ENCODE assay signal across 8 mouse cellular contexts in genomic region chr11:54067318-54067995, GRCm38 (mm10). TPM values are rescaled to one million over a fixed set of nuclear protein-coding genes. Genes with fewer than 3 reads are reported as not detected.
A peak's percentile ranks its signal among the peaks of the same experiment; 100 is the strongest.
DNase-seq lines count a peak whose midpoint lies in the region; ATAC-seq lines count a peak whose summit lies in the region.

No protein-coding gene starts in this region.

- peak overlapping the region; percentile 53; the same call in 1 of the 2 replicates for H3K4me3 ChIP-seq in kidney, embryonic 14.5 days (ENCODE audit: low read length)
- peak overlapping the region; percentile 63 for H3K4me3 ChIP-seq in forebrain, embryonic 12.5 days (replicated peaks)
- H3K4me3 ChIP-seq in intestine, embryonic 16.5 days (ENCODE audit: low read length): peak overlapping the region; percentile 63
- peak overlapping the region; percentile 58 for H3K4me3 ChIP-seq in midbrain, embryonic 13.5 days (replicated peaks)

- no peaks in the 10 kb centered on the region for H3K36me3 ChIP-seq in kidney, embryonic 14.5 days (ENCODE audit: control insufficient read depth, insufficient read depth, low read length)
- no peaks in the 10 kb centered on the region for H3K36me3 ChIP-seq in forebrain, embryonic 12.5 days (replicated peaks)
- H3K36me3 ChIP-seq in intestine, embryonic 16.5 days (ENCODE audit: control insufficient read depth, insufficient read depth, low read length): no peaks in the 10 kb centered on the region
- H3K36me3 ChIP-seq in midbrain, embryonic 13.5 days: no peaks in the 10 kb centered on the region

- ATAC-seq in kidney, embryonic 14.5 days (ENCODE audit: low FRiP score, low TSS enrichment): peak; percentile 32; the same call in 1 of the 2 replicates
- no peak for ATAC-seq in forebrain, embryonic 12.5 days (ENCODE audit: low FRiP score)
- ATAC-seq in intestine, embryonic 16.5 days: no peak
- 0 out of 2 replicates have a peak, but pooled peaks have one; percentile 10 for ATAC-seq in midbrain, embryonic 13.5 days

- H3K4me2 ChIP-seq in kidney, embryonic 14.5 days (replicated peaks; ENCODE audit: low read depth, low read length): peak overlapping the region; percentile 84
- peak overlapping the region; percentile 86 for H3K4me2 ChIP-seq in forebrain, embryonic 12.5 days
- H3K4me2 ChIP-seq in intestine, embryonic 16.5 days (ENCODE audit: low read depth, low read length): peak overlapping the region; percentile 79
- peak overlapping the region; percentile 94 for H3K4me2 ChIP-seq in midbrain, embryonic 13.5 days (replicated peaks)

- peak overlapping the region; percentile 60 for H3K9ac ChIP-seq in kidney, embryonic 14.5 days (ENCODE audit: low read depth, low read length)
- peak overlapping the region; percentile 71; the same call in 1 of the 2 replicates for H3K9ac ChIP-seq in forebrain, embryonic 12.5 days
- H3K9ac ChIP-seq in intestine, embryonic 16.5 days (ENCODE audit: low read depth, low read length): peak overlapping the region; percentile 79
- peak overlapping the region; percentile 75 for H3K9ac ChIP-seq in midbrain, embryonic 13.5 days (replicated peaks)

- H3K9me3 ChIP-seq in kidney, embryonic 14.5 days (ENCODE audit: control insufficient read depth, low read length): no peaks in the 10 kb centered on the region
- H3K9me3 ChIP-seq in forebrain, embryonic 12.5 days: no peaks in the 10 kb centered on the region
- H3K9me3 ChIP-seq in intestine, embryonic 16.5 days (ENCODE audit: control insufficient read depth, low read length): no peaks in the 10 kb centered on the region
- H3K9me3 ChIP-seq in midbrain, embryonic 13.5 days: no peaks in the 10 kb centered on the region

- H3K27me3 ChIP-seq in kidney, embryonic 14.5 days (ENCODE audit: control insufficient read depth, insufficient read depth, low read length): no peaks in the 10 kb centered on the region
- H3K27me3 ChIP-seq in forebrain, embryonic 12.5 days: peaks cover 13% of the 10 kb centered on the region
- no peaks in the 10 kb centered on the region for H3K27me3 ChIP-seq in intestine, embryonic 16.5 days (replicated peaks; ENCODE audit: control insufficient read depth, insufficient read depth, low read length)
- H3K27me3 ChIP-seq in midbrain, embryonic 13.5 days: peaks cover 9% of the 10 kb centered on the region

- peak overlapping the region; percentile 49; the same call in 1 of the 2 replicates for H3K27ac ChIP-seq in kidney, embryonic 14.5 days (ENCODE audit: low read depth, low read length)
- H3K27ac ChIP-seq in forebrain, embryonic 12.5 days: no peak overlapping the region
- peak overlapping the region; percentile 47 for H3K27ac ChIP-seq in intestine, embryonic 16.5 days (ENCODE audit: low read length)
- H3K27ac ChIP-seq in midbrain, embryonic 13.5 days: no peak overlapping the region

- 21% methylated on average over 12 of the region's 12 CpGs for WGBS in kidney, embryonic 14.5 days
- WGBS in forebrain, embryonic 12.5 days: 30% methylated on average over 12 of the region's 12 CpGs
- WGBS in intestine, embryonic 16.5 days: 30% methylated on average over 12 of the region's 12 CpGs
- WGBS in midbrain, embryonic 13.5 days: 27% methylated on average over 12 of the region's 12 CpGs

- no peak for DNase-seq in kidney, postnatal 36 days
- DNase-seq in urinary bladder, postnatal 25 days (ENCODE audit: low spot score): no peak
- DNase-seq in urinary bladder, adult 18-20 months (ENCODE audit: low spot score in 2 of 2): no peak
- DNase-seq in cerebellum, adult 18-20 months: no peak

- peaks cover 33% of the 10 kb centered on the region for H3K4me1 ChIP-seq in kidney, embryonic 14.5 days (ENCODE audit: control insufficient read depth, insufficient read depth, low read length)
- peaks cover 29% of the 10 kb centered on the region for H3K4me1 ChIP-seq in forebrain, embryonic 12.5 days
- H3K4me1 ChIP-seq in intestine, embryonic 16.5 days (ENCODE audit: control insufficient read depth, insufficient read depth, low read length): peaks cover 27% of the 10 kb centered on the region
- H3K4me1 ChIP-seq in midbrain, embryonic 13.5 days (replicated peaks): peaks cover 25% of the 10 kb centered on the region

RNA-seq across cellular contexts. Expression of gene Pdlim4, which starts 1.4 kb away (rescaled TPM):
- 52.1 and 54.6 TPM in 2 replicates for polyA plus RNA-seq in kidney, embryonic 14.5 days (2014; fragmentation: Nextera tagmentation; extraction: Ambion mirVana)
- 38.2 and 43.8 TPM in 2 replicates for polyA plus RNA-seq in forebrain, embryonic 12.5 days (2016; fragmentation: Nextera tagmentation; extraction: Ambion mirVana)
- 35.7 and 37.8 TPM in 2 replicates for polyA plus RNA-seq in intestine, embryonic 16.5 days (2015; fragmentation: Nextera tagmentation; extraction: Ambion mirVana)
- polyA plus RNA-seq in midbrain, embryonic 13.5 days (2015; fragmentation: Nextera tagmentation; extraction: Ambion mirVana): 23.0 and 23.7 TPM in 2 replicates

RNA-seq across cellular contexts. Expression of gene P4ha2, which starts 32.4 kb away (rescaled TPM):
- polyA plus RNA-seq in kidney, embryonic 14.5 days (2014; fragmentation: Nextera tagmentation; extraction: Ambion mirVana): 19.3 and 25.1 TPM in 2 replicates
- polyA plus RNA-seq in forebrain, embryonic 12.5 days (2016; fragmentation: Nextera tagmentation; extraction: Ambion mirVana): 10.5 and 12.7 TPM in 2 replicates
- polyA plus RNA-seq in intestine, embryonic 16.5 days (2015; fragmentation: Nextera tagmentation; extraction: Ambion mirVana): 43.7 and 46.2 TPM in 2 replicates
- polyA plus RNA-seq in midbrain, embryonic 13.5 days (2015; fragmentation: Nextera tagmentation; extraction: Ambion mirVana): 6.0 and 7.8 TPM in 2 replicates

RNA-seq across cellular contexts. Expression of gene Slc22a4, which starts 39.6 kb away (rescaled TPM):
- 0.99 and 1.4 TPM in 2 replicates for polyA plus RNA-seq in kidney, embryonic 14.5 days (2014; fragmentation: Nextera tagmentation; extraction: Ambion mirVana)
- 0.92 and 1.6 TPM in 2 replicates for polyA plus RNA-seq in forebrain, embryonic 12.5 days (2016; fragmentation: Nextera tagmentation; extraction: Ambion mirVana)
- polyA plus RNA-seq in intestine, embryonic 16.5 days (2015; fragmentation: Nextera tagmentation; extraction: Ambion mirVana): 0.87 and 1.4 TPM in 2 replicates
- polyA plus RNA-seq in midbrain, embryonic 13.5 days (2015; fragmentation: Nextera tagmentation; extraction: Ambion mirVana): 1.0 and 1.3 TPM in 2 replicates

Comparison
In these comparisons a context has a peak if more than half of its experiments do, and no peak if none do; other contexts are left out.
1. ATAC-seq: peak in kidney, embryonic 14.5 days (single experiment) and midbrain, embryonic 13.5 days (single experiment); none in forebrain, embryonic 12.5 days (single experiment) and intestine, embryonic 16.5 days (single experiment).
2. H3K27ac ChIP-seq: peak in kidney, embryonic 14.5 days (single experiment) and intestine, embryonic 16.5 days (single experiment); none in forebrain, embryonic 12.5 days (single experiment) and midbrain, embryonic 13.5 days (single experiment).
3. Peak in every context shown above with its lines, with median percentiles within 50 percentile points of each other: H3K4me2 ChIP-seq, H3K4me3 ChIP-seq and H3K9ac ChIP-seq.